Mouse (Mus musculus): ENCODE results near the gene Wdr95. TPM values are rescaled to one million over a fixed set of nuclear protein-coding genes. Genes with fewer than 3 reads are reported as not detected.
A peak's percentile ranks its signal among the peaks of the same experiment; 100 is the strongest.

Wdr95 gene
- polyA plus RNA-seq, 1 experiment from 2014 or later = not detected

- H3K9me3 ChIP-seq (replicated peaks) = no peaks in the 10 kb centered on the region
- no peak overlapping the region for H3K9ac ChIP-seq
- no peak overlapping the region for H3K27ac ChIP-seq
- ATAC-seq (ENCODE audit: low read depth) (no peak), DNase-seq (no peak)
- H3K4me2 ChIP-seq = no peak overlapping the region
- 70% methylated on average over 3 of the region's 3 CpGs for WGBS (ENCODE audit: insufficient replicate concordance)
- H3K4me1 ChIP-seq (replicated peaks) = no peaks in the 10 kb centered on the region
- no peak overlapping the region for H3K4me3 ChIP-seq (replicated peaks)
- no peaks in the 10 kb centered on the region for H3K27me3 ChIP-seq
- peaks cover 18% of the 10 kb centered on the region for H3K36me3 ChIP-seq
Measured at GRCm38 (mm10) chr5:149612165-149612518, 83.7 kb downstream of the Wdr95 start.

- ATAC-seq (ENCODE audit: low read depth) (no peak), DNase-seq (no peak)
- Histone ChIP-seq H3K4me2 (no peak overlapping the region), H3K4me1 (replicated peaks) (no peaks in the 10 kb centered on the region), H3K4me3 (replicated peaks) (no peak overlapping the region), H3K9me3 (replicated peaks) (no peaks in the 10 kb centered on the region), H3K27ac (no peak overlapping the region), H3K36me3 (peaks cover 24% of the 10 kb centered on the region), H3K9ac (no peak overlapping the region), H3K27me3 (no peaks in the 10 kb centered on the region)
- 79% methylated on average over 10 of the region's 10 CpGs for whole genome bisulfite sequencing (ENCODE audit: insufficient replicate concordance)
Measured at GRCm38 (mm10) chr5:149612740-149613139, 84.3 kb downstream of the Wdr95 start.

- no peak overlapping the region for H3K27ac ChIP-seq
- ATAC-seq (ENCODE audit: low read depth) (no peak), DNase-seq (no peak)
- no peaks in the 10 kb centered on the region for H3K4me1 ChIP-seq (replicated peaks)
- no peaks in the 10 kb centered on the region for H3K27me3 ChIP-seq
- H3K4me2 ChIP-seq = no peak overlapping the region
- no peak overlapping the region for H3K9ac ChIP-seq
- H3K36me3 ChIP-seq = peaks cover 58% of the 10 kb centered on the region
- H3K4me3 ChIP-seq (replicated peaks) = no peak overlapping the region
- 70% methylated on average over 1 of the region's 1 CpGs for WGBS (ENCODE audit: insufficient replicate concordance)
- H3K9me3 ChIP-seq (replicated peaks) = no peaks in the 10 kb centered on the region
Measured at GRCm38 (mm10) chr5:149616138-149616537, 87.7 kb downstream of the Wdr95 start.

DNA sequence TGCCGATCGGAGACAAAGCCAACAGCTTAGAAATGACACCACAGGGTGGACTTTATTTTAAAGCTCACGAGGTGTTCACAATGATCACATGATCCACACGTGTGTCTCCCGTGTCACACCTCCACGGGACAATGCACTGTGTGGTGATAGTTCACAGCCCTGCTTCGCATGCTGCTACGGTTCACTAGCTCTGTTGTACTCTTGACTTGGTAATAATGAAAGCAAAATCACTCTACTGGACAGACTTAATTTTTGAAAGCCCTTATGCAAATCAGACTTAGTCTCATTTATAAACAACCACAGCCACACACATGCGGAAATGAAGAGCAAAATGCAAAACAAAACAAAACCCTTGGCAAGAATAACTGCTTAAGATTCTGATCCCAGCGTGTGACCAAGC, 88.3 kb downstream of the Wdr95 start:
- H3K27me3 ChIP-seq = no peaks in the 10 kb centered on the region
- H3K4me3 ChIP-seq (replicated peaks) = no peak overlapping the region
- WGBS (ENCODE audit: insufficient replicate concordance) = 85% methylated on average over 10 of the region's 10 CpGs
- H3K4me2 ChIP-seq = no peak overlapping the region
- DNase-seq (no peak), ATAC-seq (ENCODE audit: low read depth) (no peak)
- no peaks in the 10 kb centered on the region for H3K9me3 ChIP-seq (replicated peaks)
- no peak overlapping the region for H3K27ac ChIP-seq
- H3K36me3 ChIP-seq = peaks cover 64% of the 10 kb centered on the region
- H3K4me1 ChIP-seq (replicated peaks) = no peaks in the 10 kb centered on the region
- no peak overlapping the region for H3K9ac ChIP-seq

DNA sequence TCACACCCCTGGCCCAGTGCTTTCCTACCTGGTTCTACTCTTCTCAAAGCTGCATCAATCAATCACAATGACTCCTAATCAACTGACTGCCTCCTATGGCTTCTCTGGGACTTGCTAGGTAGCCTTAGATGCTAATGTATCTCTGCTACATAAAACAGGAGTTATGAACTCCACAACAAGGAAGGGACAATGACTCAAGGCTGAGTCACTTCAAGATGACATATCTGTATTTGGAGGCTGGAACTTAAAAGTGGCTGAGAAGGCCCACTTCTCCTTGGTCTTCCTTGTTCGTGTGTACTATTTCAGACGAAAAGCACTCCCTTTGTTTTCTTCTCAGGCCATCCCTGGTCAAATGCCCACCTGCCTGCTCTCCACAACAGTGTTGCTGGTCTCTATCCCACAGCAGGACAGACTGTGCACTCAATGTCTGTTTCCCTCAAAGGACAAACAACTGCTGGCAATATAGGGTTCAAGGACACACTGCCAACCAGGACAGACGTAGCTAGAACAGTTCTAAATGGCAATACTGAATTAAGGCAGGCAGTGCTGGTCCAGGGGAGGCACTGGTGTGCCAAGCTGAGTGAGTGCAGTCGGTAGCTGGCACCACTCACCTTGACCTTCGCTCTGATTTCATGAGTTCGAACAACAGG, 89.4 kb downstream of the Wdr95 start:
- ATAC-seq (ENCODE audit: low read depth) = no peak
- Histone ChIP-seq H3K27me3 (no peaks in the 10 kb centered on the region), H3K4me2 (no peak overlapping the region), H3K36me3 (peaks cover 75% of the 10 kb centered on the region), H3K4me1 (replicated peaks) (no peaks in the 10 kb centered on the region; the same call in 1 of the 2 replicates), H3K9ac (no peak overlapping the region), H3K27ac (no peak overlapping the region), H3K9me3 (replicated peaks) (no peaks in the 10 kb centered on the region), H3K4me3 (replicated peaks) (no peak overlapping the region)
- DNase-seq = no peak
- 80% methylated on average over 6 of the region's 6 CpGs for WGBS (ENCODE audit: insufficient replicate concordance)

DNA sequence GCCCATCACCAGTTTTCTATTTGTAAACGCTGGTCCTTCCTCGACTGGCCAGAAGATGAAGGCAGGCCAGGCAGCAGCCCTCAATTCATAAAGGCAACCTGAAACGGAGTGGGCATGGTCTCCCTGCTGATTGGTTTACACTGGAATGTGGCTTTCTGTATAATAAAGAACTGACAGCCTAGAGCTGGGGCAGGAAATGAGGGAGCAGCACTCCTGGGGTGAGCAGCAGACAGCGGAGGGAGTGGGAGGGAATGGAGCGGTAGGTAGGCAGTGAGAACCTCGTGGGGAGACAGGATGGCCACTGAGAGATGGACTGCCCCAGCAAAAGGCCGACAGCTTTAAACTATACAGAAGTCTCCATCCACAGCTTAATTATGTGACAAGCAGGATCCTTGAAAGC, 93.7 kb downstream of the Wdr95 start:
- Histone ChIP-seq H3K9me3 (replicated peaks) (no peaks in the 10 kb centered on the region), H3K27me3 (no peaks in the 10 kb centered on the region), H3K4me2 (no peak overlapping the region), H3K36me3 (peaks cover 95% of the 10 kb centered on the region), H3K4me1 (replicated peaks) (peaks cover 24% of the 10 kb centered on the region), H3K9ac (no peak overlapping the region), H3K4me3 (replicated peaks) (no peak overlapping the region), H3K27ac (no peak overlapping the region)
- ATAC-seq (ENCODE audit: low read depth) = no peak
- DNase-seq = no peak
- 81% methylated on average over 7 of the region's 7 CpGs for WGBS (ENCODE audit: insufficient replicate concordance)

- Histone ChIP-seq H3K4me1 (replicated peaks) (peaks cover 24% of the 10 kb centered on the region), H3K4me3 (replicated peaks) (no peak overlapping the region), H3K36me3 (peaks cover 95% of the 10 kb centered on the region), H3K4me2 (no peak overlapping the region), H3K27me3 (no peaks in the 10 kb centered on the region), H3K27ac (no peak overlapping the region), H3K9me3 (replicated peaks) (no peaks in the 10 kb centered on the region), H3K9ac (no peak overlapping the region)
- 68% methylated on average over 6 of the region's 6 CpGs for WGBS (ENCODE audit: insufficient replicate concordance)
- ATAC-seq (ENCODE audit: low read depth) (no peak), DNase-seq (no peak)
Measured at GRCm38 (mm10) chr5:149622644-149623043, 94.2 kb downstream of the Wdr95 start.

DNA sequence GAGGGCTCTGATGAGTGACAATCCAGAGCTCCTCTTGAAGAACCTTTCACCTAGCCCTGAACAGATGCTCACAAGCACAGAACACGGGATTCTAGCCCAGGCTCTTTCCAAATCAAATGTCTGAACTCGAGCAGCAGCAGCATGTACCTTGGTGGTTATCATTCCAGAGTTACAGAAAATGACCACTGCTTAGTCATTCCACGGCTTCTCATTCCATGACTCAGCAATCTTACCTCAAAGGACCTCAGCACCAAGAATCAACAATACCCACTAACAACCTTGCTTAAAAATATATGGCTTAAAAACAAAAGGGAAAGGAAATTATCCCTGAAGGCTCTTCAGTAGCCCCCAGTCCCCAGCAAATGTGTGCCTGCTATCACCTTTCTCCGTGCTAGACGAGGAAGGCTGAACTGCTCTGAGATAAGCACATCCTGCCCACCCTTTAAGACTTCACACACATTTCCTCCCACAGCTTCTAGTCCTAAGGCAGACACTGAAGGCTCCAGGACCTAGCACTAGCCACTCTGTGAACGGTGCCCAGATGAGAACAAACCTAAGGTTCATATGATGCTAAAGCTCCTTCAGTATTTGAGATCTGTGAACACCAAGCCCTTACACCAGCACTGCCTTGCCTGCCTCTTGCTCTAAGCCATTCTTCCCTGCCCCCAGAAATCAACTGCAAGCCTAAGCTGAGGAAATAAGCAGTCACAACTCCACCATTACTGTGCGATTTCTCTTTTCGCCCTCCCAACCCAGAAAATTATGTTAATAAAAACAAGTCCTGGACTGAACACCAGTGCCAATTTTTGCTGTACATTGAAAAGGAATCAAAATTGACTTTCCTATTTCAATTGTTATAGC, 95.6 kb downstream of the Wdr95 start:
- peaks cover 94% of the 10 kb centered on the region for H3K36me3 ChIP-seq
- peaks cover 24% of the 10 kb centered on the region for H3K4me1 ChIP-seq (replicated peaks)
- H3K9me3 ChIP-seq (replicated peaks) = no peaks in the 10 kb centered on the region
- peak overlapping the region; percentile 5; the same call in 1 of the 2 replicates for H3K4me3 ChIP-seq (replicated peaks)
- no peaks in the 10 kb centered on the region for H3K27me3 ChIP-seq
- ATAC-seq (ENCODE audit: low read depth) (peak; percentile 94), DNase-seq (peak; percentile 59)
- H3K27ac ChIP-seq = peak overlapping the region; percentile 92
- 27% methylated on average over 8 of the region's 8 CpGs for WGBS (ENCODE audit: insufficient replicate concordance)
- H3K9ac ChIP-seq = peak overlapping the region; percentile 41
- peak overlapping the region; percentile 35 for H3K4me2 ChIP-seq

GRCm38 (mm10) chr5:149625547-149625946, 97.1 kb downstream of the Wdr95 start:
- no peaks in the 10 kb centered on the region for H3K27me3 ChIP-seq
- H3K9ac ChIP-seq = no peak overlapping the region
- H3K4me1 ChIP-seq (replicated peaks) = peaks cover 24% of the 10 kb centered on the region
- no peak overlapping the region; the same call in 1 of the 2 replicates for H3K27ac ChIP-seq
- H3K4me3 ChIP-seq (replicated peaks) = no peak overlapping the region
- H3K36me3 ChIP-seq = peaks cover 94% of the 10 kb centered on the region
- DNase-seq = no peak
- ATAC-seq (ENCODE audit: low read depth) = no peak
- H3K4me2 ChIP-seq = no peak overlapping the region
- H3K9me3 ChIP-seq (replicated peaks) = no peaks in the 10 kb centered on the region
- WGBS (ENCODE audit: insufficient replicate concordance) = 76% methylated on average over 3 of the region's 3 CpGs

DNA sequence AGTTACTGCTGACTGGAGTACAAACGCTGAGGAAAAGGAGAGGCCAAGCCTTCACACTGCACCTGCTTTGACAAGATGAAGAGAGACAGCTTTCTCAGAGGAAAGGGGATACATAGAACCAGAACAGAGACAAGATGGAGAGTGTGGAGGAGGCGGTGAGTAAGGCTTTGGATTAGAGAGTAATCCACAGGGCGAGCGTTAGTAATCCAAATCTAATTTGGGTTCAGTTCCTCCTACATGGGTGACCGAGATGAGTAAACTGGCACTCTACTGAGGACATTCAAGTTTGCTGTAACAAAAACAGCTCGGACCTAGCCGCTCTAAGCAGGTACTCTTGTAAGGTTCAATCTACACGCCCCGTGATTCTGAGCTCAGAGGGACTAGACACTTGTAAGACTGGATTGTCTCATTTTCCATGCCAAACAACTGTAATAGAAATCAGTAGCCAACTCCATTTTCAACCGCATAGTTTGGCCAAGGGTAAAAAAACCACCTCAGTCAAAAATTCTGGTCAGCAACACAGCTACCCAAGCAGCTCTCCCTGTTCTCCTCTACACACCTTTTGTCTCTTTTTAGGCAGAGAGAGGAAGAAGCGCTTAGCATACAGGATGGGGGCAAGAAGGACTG, 106.0 kb downstream of the Wdr95 start:
- peak overlapping the region; percentile 88 for H3K9ac ChIP-seq
- WGBS (ENCODE audit: insufficient replicate concordance) = 60% methylated on average over 11 of the region's 11 CpGs
- peaks cover 34% of the 10 kb centered on the region for H3K4me1 ChIP-seq (replicated peaks)
- DNase-seq (no peak), ATAC-seq (ENCODE audit: low read depth) (no peak)
- H3K36me3 ChIP-seq = peaks cover 45% of the 10 kb centered on the region
- no peaks in the 10 kb centered on the region for H3K9me3 ChIP-seq (replicated peaks)
- peak overlapping the region; percentile 10; the same call in 1 of the 2 replicates for H3K27ac ChIP-seq
- H3K4me2 ChIP-seq = peak overlapping the region; percentile 96
- H3K4me3 ChIP-seq (replicated peaks) = peak overlapping the region; percentile 92
- no peaks in the 10 kb centered on the region for H3K27me3 ChIP-seq

GRCm38 (mm10) chr5:149635556-149635955, 107.1 kb downstream of the Wdr95 start:
- Histone ChIP-seq H3K4me1 (replicated peaks) (peaks cover 34% of the 10 kb centered on the region), H3K36me3 (peaks cover 34% of the 10 kb centered on the region), H3K9ac (peak overlapping the region; percentile 88), H3K9me3 (replicated peaks) (no peaks in the 10 kb centered on the region), H3K27me3 (no peaks in the 10 kb centered on the region), H3K4me2 (peak overlapping the region; percentile 96), H3K27ac (peak overlapping the region; percentile 84), H3K4me3 (replicated peaks) (peak overlapping the region; percentile 92)
- under 1% methylated on average over 24 of the region's 24 CpGs for WGBS (ENCODE audit: insufficient replicate concordance)
- ATAC-seq (ENCODE audit: low read depth) = no peak
- no peak for DNase-seq
